Mouse (Mus musculus): ENCODE measurements around the gene Zbed4.
"Not testable (repeated sequence)": the region's sequence is repeated elsewhere in the genome, so short reads cannot be mapped to it uniquely, and the experiment has no call there.

Zbed4 gene

DNA sequence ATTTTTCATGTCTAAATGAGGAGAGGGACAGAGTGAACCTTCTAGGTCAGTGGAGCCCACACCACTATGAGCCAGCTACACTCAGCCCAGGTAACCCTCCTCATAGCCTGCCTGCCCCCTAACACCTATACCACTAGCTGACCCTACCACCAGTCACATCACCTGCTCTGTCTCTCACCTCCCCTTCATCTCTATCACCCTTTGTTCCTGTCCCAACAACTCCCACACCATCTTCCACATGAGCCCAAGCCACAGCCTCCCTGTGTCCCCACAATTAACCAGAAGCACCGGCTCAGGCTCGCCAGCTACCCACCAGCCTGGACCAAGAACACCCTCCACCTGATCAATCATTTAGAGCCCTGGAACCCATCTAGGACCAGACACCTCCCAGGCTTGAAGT lies 58.9 kb downstream of the Zbed4 start:
- in situ Hi-C loops (cut with MboI, MseI) = no loop called here

DNA sequence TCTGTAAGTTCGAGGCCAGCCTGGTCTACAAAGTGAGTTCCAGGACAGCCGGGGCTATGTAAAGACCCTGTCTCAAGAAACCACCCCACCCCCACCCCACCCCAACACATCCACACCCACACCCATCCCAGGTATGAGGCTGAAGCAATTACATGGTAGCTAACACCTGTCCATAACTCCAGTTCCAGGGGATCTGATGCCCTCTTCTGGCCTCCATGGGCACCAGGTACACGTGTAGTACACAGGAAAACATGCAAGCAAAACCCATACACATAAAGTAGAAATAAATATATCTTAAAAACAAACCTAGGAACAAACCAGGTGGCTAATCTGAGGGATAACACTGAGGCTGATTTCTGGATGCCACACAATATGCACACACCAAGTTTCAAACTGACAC lies 61.8 kb downstream of the Zbed4 start:
- in situ Hi-C loops (cut with MboI, MseI) = no loop called here

DNA sequence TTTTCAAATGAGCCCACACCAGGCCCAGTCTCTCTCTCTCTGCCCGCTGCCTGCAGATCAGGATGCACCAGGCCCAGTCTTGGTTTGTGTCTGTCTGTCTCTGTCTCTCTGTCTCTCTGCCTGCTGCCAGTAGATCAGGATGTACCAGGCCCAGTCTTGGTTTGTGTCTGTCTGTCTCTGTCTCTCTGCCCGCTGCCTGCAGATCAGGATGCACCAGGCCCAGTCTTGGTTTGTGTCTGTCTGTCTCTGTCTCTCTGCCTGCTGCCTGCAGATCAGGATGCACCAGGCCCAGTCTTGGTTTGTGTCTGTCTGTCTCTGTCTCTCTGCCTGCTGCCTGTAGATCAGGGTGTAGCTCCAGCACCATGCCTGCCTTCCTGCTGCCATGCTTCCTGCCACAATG lies 62.4 kb downstream of the Zbed4 start:
- in situ Hi-C loops (cut with MboI, MseI) = not testable (repeated sequence)

DNA sequence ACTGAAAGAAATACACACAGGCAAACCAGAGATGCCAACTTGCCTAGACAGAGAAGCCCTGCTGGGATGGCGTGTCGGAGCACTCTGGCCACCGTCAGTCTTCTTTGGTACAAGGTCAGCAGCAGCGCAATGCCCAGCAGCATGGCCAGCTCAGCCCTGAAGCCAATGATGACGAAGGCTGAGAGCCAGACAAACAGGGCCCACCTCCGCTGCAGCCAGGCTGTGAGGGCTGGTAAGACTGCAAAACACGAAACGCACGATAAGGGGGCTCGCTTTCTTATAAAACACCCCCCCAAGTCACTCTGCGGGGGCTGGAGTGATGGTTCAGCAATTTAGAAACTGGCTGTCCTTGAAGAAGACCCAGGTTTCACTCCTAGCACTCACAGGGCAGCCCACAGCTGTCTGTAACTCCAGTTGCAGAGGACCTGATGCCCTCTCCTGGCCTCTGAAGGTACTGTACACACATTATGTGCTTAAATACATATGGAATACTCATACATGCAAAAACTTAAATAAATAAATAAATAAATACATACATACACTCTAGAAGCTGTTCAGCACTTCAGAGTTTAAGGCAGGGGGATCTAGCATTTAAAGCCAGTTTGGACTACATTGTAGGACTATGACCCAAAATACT lies 63.1 kb downstream of the Zbed4 start:
- in situ Hi-C loops (cut with MboI, MseI) = no loop called here

DNA sequence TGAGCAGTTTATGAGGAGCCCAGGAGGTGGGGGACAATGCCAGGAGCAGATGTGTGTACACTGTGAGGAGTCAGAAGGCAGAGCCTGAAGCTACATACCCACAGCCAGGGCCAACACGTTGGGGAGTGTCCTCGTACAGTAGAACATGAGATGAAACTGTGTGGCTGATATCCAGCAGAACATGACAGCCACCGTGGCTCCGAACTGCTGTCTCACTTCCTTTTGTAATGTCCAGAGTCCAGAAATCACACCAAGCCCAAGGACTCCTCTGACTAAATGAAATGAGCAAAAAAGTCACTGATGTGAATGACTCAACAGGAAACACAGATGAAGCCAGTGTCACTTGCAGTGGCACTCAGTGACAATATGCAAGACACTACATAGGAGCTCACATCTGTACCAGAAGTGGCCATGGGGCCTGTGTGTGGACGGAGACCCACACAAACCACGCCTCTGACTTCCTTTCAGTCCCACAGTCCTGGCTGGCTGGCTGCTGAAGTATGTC lies 63.8 kb downstream of the Zbed4 start:
- in situ Hi-C loops (cut with MboI, MseI) = no loop called here

DNA sequence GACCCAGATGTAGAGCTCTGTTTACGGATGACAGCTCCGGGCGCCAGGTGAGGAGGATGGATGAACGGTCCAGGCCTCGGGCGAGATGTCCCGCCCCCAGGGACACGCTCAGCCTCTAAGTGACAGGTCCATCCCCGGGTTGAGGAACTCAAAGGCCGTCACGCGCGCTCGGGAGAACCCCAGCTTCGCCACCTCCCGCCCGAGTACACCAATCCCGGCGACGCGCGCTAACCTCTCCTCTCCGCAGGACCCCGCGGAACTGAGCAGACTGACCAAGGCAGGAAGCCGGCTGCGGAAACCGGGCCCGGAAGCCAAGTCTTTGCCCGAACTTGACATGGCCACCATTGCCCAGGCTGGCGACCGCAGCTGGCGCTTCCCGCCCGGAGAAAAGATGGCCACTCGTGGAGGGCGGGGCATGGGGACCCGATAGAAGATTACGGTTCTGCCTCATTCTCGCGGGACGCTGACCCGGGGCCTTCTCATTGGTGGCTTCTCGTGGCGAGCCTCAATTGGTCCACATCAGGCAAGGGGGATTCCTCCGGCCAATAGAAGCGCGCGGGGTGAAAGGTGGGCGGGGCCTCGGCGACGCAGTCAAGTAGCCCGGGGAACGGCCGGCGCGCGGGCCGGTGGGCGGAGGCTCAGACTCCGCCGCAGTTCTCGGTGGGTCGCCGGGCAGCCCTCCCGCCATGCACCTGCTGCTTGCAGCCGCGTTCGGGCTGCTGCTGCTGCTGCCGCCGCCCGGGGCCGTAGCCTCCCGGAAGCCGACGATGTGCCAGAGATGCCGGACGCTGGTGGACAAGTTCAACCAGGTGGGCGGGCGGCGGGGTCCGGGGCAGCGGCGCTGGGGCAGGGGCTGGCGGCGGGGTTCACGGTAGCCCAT lies 67.8 kb downstream of the Zbed4 start, which contains the start of the genes Alg12 and Creld2:
Gene Alg12 (minus strand): TSS at position 293 of the 880 bp plus-strand sequence.
Gene Creld2 (plus strand): TSS at position 621 of the 880 bp plus-strand sequence.
- in situ Hi-C loops (cut with MboI, MseI) = no loop called here

DNA sequence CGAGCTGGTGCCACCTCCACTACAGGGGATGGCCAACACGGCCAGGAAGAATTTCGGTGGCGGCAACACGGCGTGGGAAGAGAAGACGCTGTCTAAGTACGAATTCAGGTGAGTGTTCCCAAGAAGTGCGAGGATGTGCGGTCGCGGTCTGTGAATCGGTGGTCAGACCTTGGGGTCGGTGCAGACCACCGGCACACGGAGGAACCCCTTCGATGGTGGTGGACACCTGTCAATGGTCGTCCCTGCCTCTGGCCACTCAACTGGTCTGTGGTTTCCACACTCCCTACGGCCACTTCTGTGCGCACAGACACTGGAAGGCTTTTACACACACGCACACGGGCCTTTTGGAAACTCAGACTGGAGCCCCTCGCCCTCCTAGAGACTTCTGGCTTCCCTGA lies 68.4 kb downstream of the Zbed4 start:
- in situ Hi-C loops (cut with MboI, MseI) = loop anchor here (5.0 to 10.0 kb wide), 2 partner anchors 63 to 265 kb away; partner anchors contain the start of gene Selenoo

DNA sequence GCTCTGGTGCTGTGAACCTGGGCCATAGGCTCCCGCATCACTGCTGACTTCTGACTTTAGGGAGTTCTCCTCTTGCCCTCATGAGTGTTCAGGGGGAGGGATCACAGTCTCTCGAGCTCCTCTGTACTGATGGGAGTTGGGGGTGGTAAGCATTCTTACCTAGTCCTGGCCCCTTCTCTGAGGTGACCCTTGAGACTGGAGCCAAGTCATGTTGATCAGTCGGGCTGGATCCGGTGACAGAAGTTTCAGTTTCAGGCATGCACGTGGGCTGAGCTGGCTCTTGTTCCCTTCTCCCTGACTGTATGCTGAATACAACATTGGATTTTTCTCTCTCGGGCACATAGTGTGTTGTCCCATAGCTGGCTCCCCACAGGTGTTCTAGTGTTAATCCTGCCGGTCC lies 69.9 kb downstream of the Zbed4 start:
- in situ Hi-C loops (cut with MboI, MseI) = loop anchor here (5.0 to 10.0 kb wide), 2 partner anchors 64 to 263 kb away; partner anchors contain the start of gene Selenoo

DNA sequence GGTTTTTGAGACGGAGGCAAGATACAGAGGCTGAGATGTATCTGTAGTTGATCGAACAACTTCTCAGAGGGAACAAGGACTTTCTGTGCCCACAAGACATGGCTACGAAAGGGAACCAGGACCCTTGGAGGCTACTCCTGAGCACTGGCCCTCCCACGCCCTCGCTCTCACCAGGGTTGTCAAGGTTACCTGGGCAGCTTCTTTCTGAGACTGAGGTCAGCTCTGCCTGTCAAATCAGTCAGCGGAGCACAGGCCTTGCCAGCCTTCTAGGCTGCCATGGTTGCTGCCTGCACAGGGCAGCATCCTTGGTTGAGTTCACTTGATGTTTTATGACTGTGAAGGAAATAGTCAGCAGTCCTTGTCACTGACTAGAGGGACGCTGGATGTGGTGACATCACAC lies 71.1 kb downstream of the Zbed4 start:
- in situ Hi-C loops (cut with MboI, MseI) = loop anchor here (5.0 to 10.0 kb wide), 2 partner anchors 65 to 262 kb away; partner anchors contain the start of gene Selenoo

DNA sequence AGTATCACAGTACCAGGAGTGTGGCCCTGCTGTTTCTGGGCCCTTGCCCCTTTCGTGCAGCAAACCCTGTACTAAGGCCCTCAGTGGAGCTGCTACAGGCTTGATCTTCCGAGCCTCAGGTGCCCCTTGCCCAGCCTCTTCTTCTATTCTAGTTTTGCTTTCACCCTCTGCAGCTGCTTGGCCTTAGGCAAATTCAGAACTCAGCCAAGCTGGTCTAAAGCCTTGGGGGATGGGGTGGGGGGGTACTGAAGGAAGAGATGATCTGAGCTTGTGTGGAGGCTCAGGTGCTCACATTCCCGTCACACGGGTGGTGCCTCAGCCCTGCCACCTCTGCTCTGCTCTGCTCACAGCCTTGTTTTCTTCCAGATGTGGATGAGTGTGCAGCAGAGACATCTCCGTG lies 71.9 kb downstream of the Zbed4 start:
- in situ Hi-C loops (cut with MboI, MseI) = loop anchor here (5.0 to 10.0 kb wide), 2 partner anchors 66 to 261 kb away; partner anchors contain the start of gene Selenoo

DNA sequence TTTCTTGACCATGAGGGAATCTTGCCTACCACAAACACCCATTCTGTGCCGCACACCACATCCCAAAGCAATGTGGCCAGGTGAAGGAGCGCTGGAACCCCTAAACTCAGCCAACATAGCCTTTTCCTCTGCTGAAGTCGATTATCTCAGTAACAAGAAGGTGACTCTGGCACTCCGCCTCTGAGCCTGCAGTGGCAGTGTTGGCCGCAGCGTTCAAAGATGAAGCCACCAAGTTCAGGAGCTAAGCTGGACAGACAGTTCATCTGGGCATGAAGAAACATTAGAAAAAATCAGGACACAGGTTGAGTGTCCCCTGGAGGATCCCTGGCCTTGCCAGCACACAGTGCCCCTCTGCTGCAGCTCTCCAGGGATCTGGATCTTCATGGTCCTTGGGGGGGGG lies 76.0 kb downstream of the Zbed4 start:
- in situ Hi-C loops (cut with MboI, MseI) = loop anchor here (5.0 to 10.0 kb wide), 3 partner anchors 35 to 257 kb away; partner anchors contain the start of genes Pim3 and Selenoo

DNA sequence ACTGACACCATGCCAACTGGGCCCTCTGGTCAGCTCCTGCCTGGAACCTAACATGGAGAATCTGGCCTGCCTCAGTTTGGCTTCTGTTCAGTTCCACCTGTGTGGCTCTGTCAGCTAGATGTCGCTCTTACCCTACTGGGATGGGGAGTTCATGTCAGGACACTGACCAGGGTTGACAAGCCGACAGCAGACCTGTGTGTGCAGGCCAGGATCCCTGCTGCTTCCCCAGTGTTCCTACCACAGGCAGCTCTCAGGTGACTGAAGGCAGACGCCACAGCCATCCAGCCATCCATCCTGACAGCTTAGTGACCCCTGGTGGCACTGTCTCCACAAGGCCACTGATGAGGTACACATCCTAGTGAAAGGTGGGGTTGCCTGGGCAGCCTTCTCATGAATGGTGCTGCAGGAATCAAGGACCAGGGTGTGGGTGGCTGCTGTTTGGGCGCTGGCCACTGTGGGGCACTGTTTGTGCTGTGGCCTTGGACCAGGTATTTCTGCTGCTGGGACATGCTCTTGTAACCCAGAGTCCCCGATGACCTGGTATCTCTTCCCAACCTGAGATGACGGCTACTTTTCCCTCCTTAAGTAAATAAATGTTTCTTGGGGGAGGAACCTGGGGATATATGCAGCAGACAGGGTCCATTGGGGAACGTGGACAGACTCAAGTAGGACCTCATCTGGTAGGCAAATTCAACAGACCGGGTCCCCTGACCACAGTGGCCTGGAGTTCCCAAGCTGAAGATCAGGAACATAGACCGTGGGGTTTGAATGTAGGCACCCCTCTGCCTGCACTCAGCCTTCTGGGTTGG lies 76.7 kb downstream of the Zbed4 start:
- in situ Hi-C loops (cut with MboI, MseI) = loop anchor here (5.0 to 10.0 kb wide), 3 partner anchors 34 to 257 kb away; partner anchors contain the start of genes Pim3 and Selenoo

DNA sequence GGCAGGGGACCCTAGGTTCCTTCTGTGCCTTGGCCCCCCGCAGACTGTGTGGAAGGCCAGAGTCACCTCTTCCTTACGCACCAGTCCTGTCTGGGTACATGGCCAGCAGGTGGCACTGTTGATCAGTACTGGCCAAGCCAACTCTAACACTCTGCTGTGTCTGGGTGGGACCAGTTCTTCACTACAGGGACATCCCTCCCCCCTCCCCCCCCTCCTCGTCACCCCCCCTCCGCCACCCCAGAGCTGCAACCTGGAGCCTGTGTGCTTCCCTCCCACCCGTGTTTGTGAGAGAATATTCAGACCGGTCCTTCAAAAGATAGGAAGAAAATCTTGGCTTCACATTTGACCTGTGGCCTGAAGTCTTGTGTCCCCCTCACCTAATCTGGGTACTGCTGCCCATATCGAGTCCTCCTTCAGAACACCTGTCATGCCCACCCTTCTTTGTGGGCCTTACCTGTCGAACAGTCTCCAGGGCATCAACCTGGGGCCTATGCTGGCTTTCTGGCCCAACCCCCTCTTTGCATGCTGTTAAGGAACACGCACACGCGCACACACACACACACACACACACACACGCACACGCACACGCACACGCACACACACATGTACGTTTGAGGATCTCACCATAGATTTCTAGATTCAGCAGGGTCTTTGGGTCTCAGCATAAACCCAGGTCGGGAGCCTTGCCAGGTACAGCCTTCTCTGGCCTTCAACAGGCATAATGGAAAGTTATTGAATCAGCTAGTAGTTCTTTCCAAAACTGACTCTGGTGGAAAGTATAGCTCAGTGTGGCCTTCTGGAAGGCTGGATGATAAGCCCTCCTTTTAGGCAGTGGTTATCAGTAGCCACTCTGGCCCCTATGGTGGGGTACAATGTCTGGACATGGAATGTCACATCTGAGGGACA lies 77.6 kb downstream of the Zbed4 start:
- in situ Hi-C loops (cut with MboI, MseI) = loop anchor here (5.0 to 10.0 kb wide), 3 partner anchors 33 to 256 kb away; partner anchors contain the start of genes Pim3 and Selenoo

DNA sequence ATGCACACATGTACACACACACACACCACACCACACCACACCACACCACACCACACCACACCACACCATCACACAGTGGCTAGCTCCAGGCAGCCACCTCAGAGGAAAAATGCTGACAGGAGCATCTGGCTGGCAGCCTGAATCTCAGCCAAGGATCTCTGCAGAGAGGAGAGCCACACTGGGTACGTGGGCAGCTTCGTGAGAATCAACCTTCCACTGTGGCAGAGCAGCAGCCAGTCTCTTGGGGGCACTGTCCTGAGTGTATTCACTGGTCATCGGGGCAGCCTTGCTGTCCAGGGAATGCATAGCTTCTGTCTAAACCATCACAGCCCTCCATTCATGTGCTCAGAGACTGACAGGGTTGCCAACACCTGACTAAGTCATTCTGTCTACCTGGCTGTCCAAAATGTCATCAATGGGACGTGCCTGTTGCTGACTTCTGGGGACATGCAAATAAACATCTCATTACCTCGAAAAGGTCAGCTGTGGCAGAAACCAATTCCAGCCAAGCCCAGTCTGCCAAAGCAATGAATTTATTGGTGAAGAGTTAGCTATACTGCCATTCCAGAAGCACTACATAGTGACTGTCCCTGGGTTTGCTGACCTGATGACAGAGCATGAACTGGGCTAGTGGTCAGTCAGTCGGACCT lies 78.5 kb downstream of the Zbed4 start:
- in situ Hi-C loops (cut with MboI, MseI) = loop anchor here (5.0 to 10.0 kb wide), 3 partner anchors 32 to 255 kb away; partner anchors contain the start of genes Pim3 and Selenoo

DNA sequence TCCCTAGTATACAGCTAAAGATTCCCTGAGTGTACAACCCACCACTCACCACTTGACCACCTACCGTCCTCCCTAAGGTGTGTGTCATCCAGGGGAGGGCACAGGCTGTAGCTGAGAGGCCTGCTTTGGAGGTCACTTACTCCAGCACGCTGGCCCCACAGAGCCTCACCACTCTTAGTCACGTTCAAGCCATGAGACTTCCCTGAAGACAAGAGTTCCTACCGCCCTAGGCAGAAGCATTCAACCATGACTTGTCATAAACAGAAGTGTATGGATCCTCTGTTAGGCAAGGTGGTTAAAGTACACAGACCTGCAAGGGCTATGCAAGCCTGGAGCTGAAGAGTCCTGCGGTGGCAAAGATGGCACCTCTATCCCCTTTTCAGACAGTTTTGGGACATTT lies 79.2 kb downstream of the Zbed4 start:
- in situ Hi-C loops (cut with MboI, MseI) = no loop called here

DNA sequence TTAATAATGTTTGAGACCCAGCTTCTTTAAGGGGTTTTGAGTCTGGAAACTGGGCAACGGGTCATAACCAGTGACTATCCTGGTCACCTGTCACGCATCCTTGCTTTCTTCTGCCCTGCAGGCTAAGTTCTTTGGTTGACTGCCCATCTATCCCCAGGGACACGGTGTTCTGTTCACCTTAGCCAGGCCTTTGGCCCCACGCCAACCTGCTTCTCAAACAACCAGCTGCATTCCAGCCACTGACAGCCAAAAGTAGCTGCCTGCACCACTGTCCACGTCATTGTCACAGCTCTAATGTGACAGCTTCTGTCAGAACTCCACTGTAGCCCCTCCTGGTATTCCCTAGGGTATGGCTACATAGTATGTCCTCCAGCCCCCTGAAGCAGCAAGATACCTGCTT lies 80.0 kb downstream of the Zbed4 start:
- in situ Hi-C loops (cut with MboI, MseI) = no loop called here

DNA sequence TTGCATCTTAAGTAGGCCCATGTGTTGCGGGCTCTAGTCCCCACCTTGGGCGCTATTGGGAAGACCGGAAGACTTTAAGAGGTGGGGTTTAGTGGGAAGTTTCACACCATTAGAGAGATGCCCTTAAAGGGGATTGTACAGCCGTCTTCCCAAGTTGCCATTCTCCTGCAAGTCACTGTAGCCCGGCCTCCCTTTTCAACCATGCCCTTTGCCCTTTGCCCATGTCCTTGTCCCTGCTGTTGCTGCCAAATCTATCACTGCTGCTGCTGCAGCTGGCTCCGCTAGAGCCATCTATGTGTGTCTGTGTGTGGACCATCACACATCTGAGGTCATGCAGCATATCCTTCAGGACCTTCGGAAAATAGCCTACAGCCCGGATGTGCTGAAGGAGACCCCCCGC lies 81.1 kb downstream of the Zbed4 start:
- in situ Hi-C loops (cut with MboI, MseI) = no loop called here

Data from regulatory T cell (primary cell).